Mouse (Mus musculus): ENCODE results near the gene Mnd1. TPM values are rescaled to one million over a fixed set of nuclear protein-coding genes. Genes with fewer than 3 reads are reported as not detected.

The Mnd1 gene
- polyA plus RNA-seq, 1 experiment from 2014 or later, result 15.3 TPM

- Histone ChIP-seq H3K4me2 (ENCODE audit: low read length) (no peak overlapping the region), H3K4me1 (replicated peaks; ENCODE audit: insufficient read depth, low read length) (no peaks in the 10 kb centered on the region), H3K27ac (no peak overlapping the region), H3K9ac (ENCODE audit: low read depth, low read length) (no peak overlapping the region), H3K27me3 (ENCODE audit: insufficient read depth, low read length) (no peaks in the 10 kb centered on the region), H3K36me3 (ENCODE audit: insufficient read depth, low read length) (no peaks in the 10 kb centered on the region), H3K4me3 (replicated peaks; ENCODE audit: low read depth, low read length) (no peak overlapping the region), H3K9me3 (replicated peaks; ENCODE audit: low read length) (no peaks in the 10 kb centered on the region)
- DNase-seq (ENCODE audit: low spot score) (peak; percentile 19), ATAC-seq (replicated peaks; ENCODE audit: low FRiP score, low read depth) (no peak)
- 30% methylated on average over 13 of the region's 13 CpGs for WGBS
- no peak for TF ChIP-seq CTCF (IDR thresholded peaks at IDR 0.05; ENCODE audit: low read depth)
Observed at GRCm38 (mm10) chr3:84059261-84059660, 96.3 kb downstream of the Mnd1 start.

GRCm38 (mm10) chr3:84048729-84049175 is 106.8 kb downstream of the Mnd1 start:
- Histone ChIP-seq H3K9ac (ENCODE audit: low read depth, low read length) (no peak overlapping the region), H3K4me2 (ENCODE audit: low read length) (peak overlapping the region; percentile 4; the same call in 1 of the 2 replicates), H3K4me3 (replicated peaks; ENCODE audit: low read depth, low read length) (no peak overlapping the region), H3K36me3 (ENCODE audit: insufficient read depth, low read length) (no peaks in the 10 kb centered on the region), H3K9me3 (replicated peaks; ENCODE audit: low read length) (no peaks in the 10 kb centered on the region), H3K27me3 (ENCODE audit: insufficient read depth, low read length) (no peaks in the 10 kb centered on the region), H3K4me1 (replicated peaks; ENCODE audit: insufficient read depth, low read length) (no peaks in the 10 kb centered on the region), H3K27ac (0 out of 2 replicates have a peak overlapping the region, but pooled peaks have one; percentile 15)
- WGBS, result 21% methylated on average over 9 of the region's 9 CpGs
- peak; percentile 83 for DNase-seq (ENCODE audit: low spot score)
- no peak; the same call in 1 of the 2 replicates for ATAC-seq (replicated peaks; ENCODE audit: low FRiP score, low read depth)
- peak; percentile 39; the same call in 1 of the 2 replicates for TF ChIP-seq CTCF (IDR thresholded peaks at IDR 0.05; ENCODE audit: low read depth)

GRCm38 (mm10) chr3:84046206-84046605 is 109.4 kb downstream of the Mnd1 start:
- H3K9me3 ChIP-seq (replicated peaks; ENCODE audit: low read length), result no peaks in the 10 kb centered on the region
- no peak overlapping the region for H3K9ac ChIP-seq (ENCODE audit: low read depth, low read length)
- no peaks in the 10 kb centered on the region for H3K27me3 ChIP-seq (ENCODE audit: insufficient read depth, low read length)
- H3K4me2 ChIP-seq (ENCODE audit: low read length), result no peak overlapping the region
- ATAC-seq (replicated peaks; ENCODE audit: low FRiP score, low read depth) (no peak), DNase-seq (ENCODE audit: low spot score) (no peak)
- no peaks in the 10 kb centered on the region for H3K4me1 ChIP-seq (replicated peaks; ENCODE audit: insufficient read depth, low read length)
- TF ChIP-seq CTCF (IDR thresholded peaks at IDR 0.05; ENCODE audit: low read depth), result no peak
- 87% methylated on average over 8 of the region's 8 CpGs for WGBS
- no peak overlapping the region for H3K4me3 ChIP-seq (replicated peaks; ENCODE audit: low read depth, low read length)
- no peaks in the 10 kb centered on the region for H3K36me3 ChIP-seq (ENCODE audit: insufficient read depth, low read length)
- no peak overlapping the region for H3K27ac ChIP-seq

- Histone ChIP-seq H3K9me3 (replicated peaks; ENCODE audit: low read length) (no peaks in the 10 kb centered on the region), H3K4me3 (replicated peaks; ENCODE audit: low read depth, low read length) (no peak overlapping the region), H3K9ac (ENCODE audit: low read depth, low read length) (no peak overlapping the region), H3K27ac (no peak overlapping the region), H3K4me2 (ENCODE audit: low read length) (no peak overlapping the region), H3K36me3 (ENCODE audit: insufficient read depth, low read length) (no peaks in the 10 kb centered on the region), H3K27me3 (ENCODE audit: insufficient read depth, low read length) (no peaks in the 10 kb centered on the region), H3K4me1 (replicated peaks; ENCODE audit: insufficient read depth, low read length) (peaks cover 8% of the 10 kb centered on the region)
- no peak for ATAC-seq (replicated peaks; ENCODE audit: low FRiP score, low read depth)
- TF ChIP-seq CTCF (IDR thresholded peaks at IDR 0.05; ENCODE audit: low read depth), result no peak
- 86% methylated on average over 8 of the region's 8 CpGs for WGBS
- no peak for DNase-seq (ENCODE audit: low spot score)
Observed at GRCm38 (mm10) chr3:84041739-84042138, 113.8 kb downstream of the Mnd1 start.

- no peaks in the 10 kb centered on the region for H3K36me3 ChIP-seq (ENCODE audit: insufficient read depth, low read length)
- H3K4me1 ChIP-seq (replicated peaks; ENCODE audit: insufficient read depth, low read length), result peaks cover 8% of the 10 kb centered on the region
- H3K4me3 ChIP-seq (replicated peaks; ENCODE audit: low read depth, low read length), result peak overlapping the region; percentile 93
- no peaks in the 10 kb centered on the region for H3K27me3 ChIP-seq (ENCODE audit: insufficient read depth, low read length)
- peak overlapping the region; percentile 90 for H3K27ac ChIP-seq
- peak; percentile 47 for ATAC-seq (replicated peaks; ENCODE audit: low FRiP score, low read depth)
- H3K9ac ChIP-seq (ENCODE audit: low read depth, low read length), result peak overlapping the region; percentile 87
- no peaks in the 10 kb centered on the region for H3K9me3 ChIP-seq (replicated peaks; ENCODE audit: low read length)
- peak; percentile 34; the same call in 1 of the 2 replicates for TF ChIP-seq CTCF (IDR thresholded peaks at IDR 0.05; ENCODE audit: low read depth)
- peak overlapping the region; percentile 96 for H3K4me2 ChIP-seq (ENCODE audit: low read length)
- DNase-seq (ENCODE audit: low spot score), result peak; percentile 73
- WGBS, result 3% methylated on average over 23 of the region's 23 CpGs
Observed at GRCm38 (mm10) chr3:84040476-84041082, 115.0 kb downstream of the Mnd1 start.

GRCm38 (mm10) chr3:84039646-84040475 is 115.7 kb downstream of the Mnd1 start, which contains the start of gene Tmem131l:
TSS of gene Tmem131l (minus strand) at chr3:84040175.
- ATAC-seq (replicated peaks; ENCODE audit: low FRiP score, low read depth) (peak; percentile 91), DNase-seq (ENCODE audit: low spot score) (peak; percentile 92)
- no peaks in the 10 kb centered on the region for H3K27me3 ChIP-seq (ENCODE audit: insufficient read depth, low read length)
- TF ChIP-seq CTCF (IDR thresholded peaks at IDR 0.05; ENCODE audit: low read depth), result no peak
- H3K9me3 ChIP-seq (replicated peaks; ENCODE audit: low read length), result no peaks in the 10 kb centered on the region
- H3K9ac ChIP-seq (ENCODE audit: low read depth, low read length), result peak within 1 kb of the TSS; percentile 87
- WGBS, result under 1% methylated on average over 72 of the region's 100 CpGs
- peaks cover 8% of the 10 kb centered on the region for H3K4me1 ChIP-seq (replicated peaks; ENCODE audit: insufficient read depth, low read length)
- peak within 1 kb of the TSS; percentile 93 for H3K4me3 ChIP-seq (replicated peaks; ENCODE audit: low read depth, low read length)
- H3K27ac ChIP-seq, result peak within 1 kb of the TSS; percentile 90
- H3K36me3 ChIP-seq (ENCODE audit: insufficient read depth, low read length), result no peaks in the 10 kb centered on the region
- H3K4me2 ChIP-seq (ENCODE audit: low read length), result peak within 1 kb of the TSS; percentile 96

Data from kidney, postnatal 0 days (tissue).